Mouse (Mus musculus) kidney, postnatal 0 days (tissue): ENCODE data around the gene Tob1. TPM values are rescaled to one million over a fixed set of nuclear protein-coding genes. Genes with fewer than 3 reads are reported as not detected.

Experiments used
- ATAC-seq: fragments of 200-750 bp; cut with Nextera tagmentation; replicated peaks from 2 replicates; pipeline ENCODE4 v1.8.0; 2017; ENCODE audit warnings: low read depth, moderate number of reproducible peaks, moderate TSS enrichment, moderate library complexity; ENCODE audit not compliant: low FRiP score
- DNase-seq: peaks from one replicate; pipeline ENCODE4 v3.0.0-alpha.2; 2016; ENCODE audit warnings: low spot score
- H3K27ac ChIP-seq: fragments of 300-500 bp; sonication (generic); 2 replicates; pipeline ENCODE4 v1.5.1; 2014; ENCODE audit warnings: mild to moderate bottlenecking
- H3K27me3 ChIP-seq: fragments of 300-500 bp; sonication (generic); 2 replicates; pipeline ENCODE4 v1.6.1; 2014; ENCODE audit warnings: low read length, mixed read lengths; ENCODE audit not compliant: insufficient read depth
- H3K36me3 ChIP-seq: fragments of 300-500 bp; sonication (generic); 2 replicates; pipeline ENCODE4 v1.6.1; 2014; ENCODE audit warnings: low read length, mixed read lengths; ENCODE audit not compliant: insufficient read depth
- H3K4me1 ChIP-seq: fragments of 300-500 bp; sonication (generic); replicated peaks from 2 replicates; pipeline ENCODE4 v1.6.1; 2014; ENCODE audit warnings: antibody characterized with exemption, low read length, mixed read lengths; ENCODE audit not compliant: insufficient read depth
- H3K4me2 ChIP-seq: fragments of 300-500 bp; sonication (generic); 2 replicates; pipeline ENCODE4 v1.6.1; 2014; ENCODE audit warnings: mild to moderate bottlenecking, low read length, moderate library complexity, mixed read lengths
- H3K4me3 ChIP-seq: fragments of 300-500 bp; sonication (generic); replicated peaks from 2 replicates; pipeline ENCODE4 v1.5.1; 2014; ENCODE audit warnings: low read depth, low read length
- H3K9ac ChIP-seq: fragments of 300-500 bp; sonication (generic); 2 replicates; pipeline ENCODE4 v1.6.1; 2014; ENCODE audit warnings: low read depth, low read length
- H3K9me3 ChIP-seq: fragments of 300-500 bp; sonication (generic); replicated peaks from 2 replicates; pipeline ENCODE4 v1.6.1; 2016; ENCODE audit warnings: low read length, inconsistent platforms, mixed read lengths
- CTCF ChIP-seq: IDR thresholded peaks from 2 replicates; pipeline ENCODE4 v1.5.1; 2016; ENCODE audit warnings: antibody characterized with exemption, low read depth, mild to moderate bottlenecking, moderate library complexity
- WGBS: fragments of 180-500 bp; shearing (Covaris S2); extraction: QIAGEN DNeasy Blood & Tissue Kit; methylation state at CpG from one replicate; pipeline ENCODE4 v1.1.7; 2014; 5-methylcytosine and 5-hydroxymethylcytosine counted together
- polyA plus RNA-seq: library from polyadenylated mRNA; unstranded; fragments of >200 nt; fragmentation: Nextera tagmentation; extraction: Ambion mirVana; gene quantifications from 2 replicates; pipeline ENCODE4 v1.2.1, GENCODE M21; 2015

Gene Tob1
- polyA plus RNA-seq, 1 experiment from 2014 or later: 55.2 TPM

- Histone ChIP-seq H3K9me3 (no peaks in the 10 kb centered on the region), H3K36me3 (no peaks in the 10 kb centered on the region), H3K27me3 (no peaks in the 10 kb centered on the region), H3K4me1 (no peaks in the 10 kb centered on the region), H3K4me3 (no peak overlapping the region), H3K27ac (no peak overlapping the region), H3K4me2 (no peak overlapping the region), H3K9ac (no peak overlapping the region)
- DNase-seq: no peak
- WGBS: 73% methylated on average over 2 of the region's 2 CpGs
- ATAC-seq: no peak
- no peak for TF ChIP-seq CTCF
Observed at GRCm38 (mm10) chr11:94193109-94193508, 18.1 kb upstream of the Tob1 start.

GRCm38 (mm10) chr11:94196311-94196710, 14.9 kb upstream of the Tob1 start:
- no peak overlapping the region for H3K27ac ChIP-seq
- no peaks in the 10 kb centered on the region for H3K9me3 ChIP-seq
- H3K9ac ChIP-seq: no peak overlapping the region
- no peaks in the 10 kb centered on the region for H3K4me1 ChIP-seq
- no peak for TF ChIP-seq CTCF
- DNase-seq (no peak), ATAC-seq (no peak)
- H3K4me2 ChIP-seq: no peak overlapping the region
- H3K4me3 ChIP-seq: no peak overlapping the region
- H3K27me3 ChIP-seq: no peaks in the 10 kb centered on the region
- 56% methylated on average over 3 of the region's 3 CpGs for WGBS
- no peaks in the 10 kb centered on the region for H3K36me3 ChIP-seq

GRCm38 (mm10) chr11:94198405-94199146, 12.7 kb upstream of the Tob1 start:
- no peaks in the 10 kb centered on the region for H3K36me3 ChIP-seq
- DNase-seq (no peak), ATAC-seq (no peak)
- TF ChIP-seq CTCF: no peak
- H3K4me1 ChIP-seq: no peaks in the 10 kb centered on the region
- H3K4me2 ChIP-seq: no peak overlapping the region
- no peak overlapping the region for H3K27ac ChIP-seq
- H3K27me3 ChIP-seq: no peaks in the 10 kb centered on the region
- H3K9ac ChIP-seq: no peak overlapping the region
- WGBS: 82% methylated on average over 7 of the region's 7 CpGs
- no peaks in the 10 kb centered on the region for H3K9me3 ChIP-seq
- H3K4me3 ChIP-seq: no peak overlapping the region

GRCm38 (mm10) chr11:94199771-94200170, 11.5 kb upstream of the Tob1 start:
- ATAC-seq: no peak
- no peak overlapping the region for H3K27ac ChIP-seq
- 68% methylated on average over 2 of the region's 2 CpGs for WGBS

GRCm38 (mm10) chr11:94200422-94200821, 10.8 kb upstream of the Tob1 start:
- Histone ChIP-seq H3K4me2 (no peak overlapping the region), H3K36me3 (no peaks in the 10 kb centered on the region), H3K4me1 (no peaks in the 10 kb centered on the region), H3K4me3 (no peak overlapping the region), H3K27ac (no peak overlapping the region), H3K9ac (no peak overlapping the region), H3K27me3 (no peaks in the 10 kb centered on the region), H3K9me3 (no peaks in the 10 kb centered on the region)
- no peak for TF ChIP-seq CTCF
- no peak for DNase-seq
- WGBS: 82% methylated on average over 4 of the region's 4 CpGs
- ATAC-seq: no peak

More at GRCm38 (mm10) chr11:94199771-94200170, 11.5 kb upstream of the Tob1 start:
- Histone ChIP-seq H3K4me2 (no peak overlapping the region), H3K4me1 (no peaks in the 10 kb centered on the region), H3K27me3 (no peaks in the 10 kb centered on the region), H3K4me3 (no peak overlapping the region), H3K9ac (no peak overlapping the region), H3K36me3 (no peaks in the 10 kb centered on the region), H3K9me3 (no peaks in the 10 kb centered on the region)
- TF ChIP-seq CTCF: no peak
- no peak for DNase-seq

- H3K4me1 ChIP-seq: no peaks in the 10 kb centered on the region
Observed at GRCm38 (mm10) chr11:94202106-94202505, 9.1 kb upstream of the Tob1 start.

More at GRCm38 (mm10) chr11:94202106-94202505, 9.1 kb upstream of the Tob1 start:
- no peak overlapping the region for H3K4me3 ChIP-seq
- H3K9ac ChIP-seq: no peak overlapping the region
- no peak overlapping the region for H3K27ac ChIP-seq
- ATAC-seq (no peak), DNase-seq (no peak)
- 85% methylated on average over 5 of the region's 5 CpGs for WGBS
- no peaks in the 10 kb centered on the region for H3K36me3 ChIP-seq
- TF ChIP-seq CTCF: no peak
- no peaks in the 10 kb centered on the region for H3K27me3 ChIP-seq
- H3K9me3 ChIP-seq: no peaks in the 10 kb centered on the region
- no peak overlapping the region for H3K4me2 ChIP-seq
